Mouse (Mus musculus) lung, postnatal 0 days (tissue): Measurements from ENCODE around the gene Rnf38. TPM values are rescaled to one million over a fixed set of nuclear protein-coding genes. Genes with fewer than 3 reads are reported as not detected.

Source experiments
- ATAC-seq: fragments of 200-750 bp; cut with Nextera tagmentation; 2 replicates; pipeline ENCODE4 v1.8.0; 2017; ENCODE audit warnings: moderate library complexity
- DNase-seq: peaks from one replicate; pipeline ENCODE4 v3.0.0-alpha.2; 2016; ENCODE audit warnings: low spot score
- H3K27ac ChIP-seq: fragments of 300-500 bp; sonication (generic); 2 replicates; pipeline ENCODE4 v1.5.1; 2014; ENCODE audit warnings: antibody characterized with exemption, mild to moderate bottlenecking, low read length, mixed read lengths
- H3K27me3 ChIP-seq: fragments of 300-500 bp; sonication (generic); replicated peaks from 2 replicates; pipeline ENCODE4 v1.6.1; 2014; ENCODE audit warnings: low read length, mixed read lengths; ENCODE audit not compliant: insufficient read depth
- H3K36me3 ChIP-seq: fragments of 300-500 bp; sonication (generic); 2 replicates; pipeline ENCODE4 v1.6.1; 2014; ENCODE audit warnings: low read length, mixed read lengths; ENCODE audit not compliant: insufficient read depth
- H3K4me1 ChIP-seq: fragments of 300-500 bp; sonication (generic); 2 replicates; pipeline ENCODE4 v1.6.1; 2014; ENCODE audit warnings: antibody characterized with exemption, low read depth, low read length, mixed read lengths; ENCODE audit not compliant: insufficient read depth
- H3K4me2 ChIP-seq: fragments of 300-500 bp; sonication (generic); replicated peaks from 2 replicates; pipeline ENCODE4 v1.6.1; 2014; ENCODE audit warnings: low read depth, mild to moderate bottlenecking, low read length, moderate library complexity, mixed read lengths
- H3K4me3 ChIP-seq: fragments of 300-500 bp; sonication (generic); 2 replicates; pipeline ENCODE4 v1.5.1; 2014; ENCODE audit warnings: low read depth, low read length
- H3K9ac ChIP-seq: fragments of 300-500 bp; sonication (generic); replicated peaks from 2 replicates; pipeline ENCODE4 v1.6.1; 2014; ENCODE audit warnings: low read depth, mild to moderate bottlenecking
- H3K9me3 ChIP-seq: fragments of 300-500 bp; sonication (generic); 2 replicates; pipeline ENCODE4 v1.6.1; 2016; ENCODE audit warnings: low read length, mixed read lengths
- CTCF ChIP-seq: IDR thresholded peaks from 2 replicates; pipeline ENCODE4 v1.5.1; 2016; ENCODE audit warnings: antibody characterized with exemption, mild to moderate bottlenecking
- EP300 ChIP-seq: IDR thresholded peaks from 2 replicates; pipeline ENCODE4 v1.6.1; 2016; ENCODE audit warnings: antibody characterized with exemption, mild to moderate bottlenecking, control low read depth
- WGBS: fragments of 180-500 bp; shearing (Covaris S2); extraction: QIAGEN DNeasy Blood & Tissue Kit; methylation state at CpG from one replicate; pipeline ENCODE4 v1.1.7; 2014; 5-methylcytosine and 5-hydroxymethylcytosine counted together
- polyA plus RNA-seq: library from polyadenylated mRNA; unstranded; fragments of >200 nt; fragmentation: Nextera tagmentation; extraction: Ambion mirVana; gene quantifications from 2 replicates; pipeline ENCODE4 v1.2.1, GENCODE M21; 2015

Gene Rnf38
- polyA plus RNA-seq, 1 experiment from 2014 or later, result 12.1 TPM

DNA sequence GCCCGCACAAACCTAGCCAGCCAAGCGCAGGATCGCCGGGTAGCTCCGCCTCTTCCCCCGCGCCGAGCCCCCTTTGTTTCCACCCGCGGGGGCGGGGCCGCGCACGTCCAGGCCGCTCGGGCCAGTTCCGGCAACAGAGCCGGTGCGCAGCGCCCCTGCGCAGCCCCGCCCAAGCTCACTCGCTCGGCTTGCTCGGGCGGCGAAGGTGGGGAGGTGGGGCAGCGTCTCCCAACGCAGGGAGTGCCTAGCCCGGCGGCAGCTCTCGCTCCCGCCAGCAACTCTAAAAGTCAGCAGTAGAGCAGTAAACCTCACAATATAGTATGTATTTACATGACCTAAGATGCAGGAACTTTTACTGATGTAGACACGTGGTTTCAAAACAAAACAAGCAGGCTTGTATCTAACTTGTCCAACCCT, 65.3 kb downstream of the Rnf38 start:
- TF ChIP-seq EP300 (no peak), CTCF (no peak)
- H3K9me3 ChIP-seq, result no peaks in the 10 kb centered on the region
- peaks cover 8% of the 10 kb centered on the region for H3K4me1 ChIP-seq
- no peaks in the 10 kb centered on the region for H3K36me3 ChIP-seq
- peak; percentile 90 for ATAC-seq
- no peaks in the 10 kb centered on the region for H3K27me3 ChIP-seq
- peak overlapping the region; percentile 67 for H3K4me2 ChIP-seq
- peak overlapping the region; percentile 44 for H3K4me3 ChIP-seq
- WGBS, result 0% methylated on average over 17 of the region's 34 CpGs
- H3K27ac ChIP-seq, result peak overlapping the region; percentile 48
- peak; percentile 98 for DNase-seq
- H3K9ac ChIP-seq, result no peak overlapping the region

DNA sequence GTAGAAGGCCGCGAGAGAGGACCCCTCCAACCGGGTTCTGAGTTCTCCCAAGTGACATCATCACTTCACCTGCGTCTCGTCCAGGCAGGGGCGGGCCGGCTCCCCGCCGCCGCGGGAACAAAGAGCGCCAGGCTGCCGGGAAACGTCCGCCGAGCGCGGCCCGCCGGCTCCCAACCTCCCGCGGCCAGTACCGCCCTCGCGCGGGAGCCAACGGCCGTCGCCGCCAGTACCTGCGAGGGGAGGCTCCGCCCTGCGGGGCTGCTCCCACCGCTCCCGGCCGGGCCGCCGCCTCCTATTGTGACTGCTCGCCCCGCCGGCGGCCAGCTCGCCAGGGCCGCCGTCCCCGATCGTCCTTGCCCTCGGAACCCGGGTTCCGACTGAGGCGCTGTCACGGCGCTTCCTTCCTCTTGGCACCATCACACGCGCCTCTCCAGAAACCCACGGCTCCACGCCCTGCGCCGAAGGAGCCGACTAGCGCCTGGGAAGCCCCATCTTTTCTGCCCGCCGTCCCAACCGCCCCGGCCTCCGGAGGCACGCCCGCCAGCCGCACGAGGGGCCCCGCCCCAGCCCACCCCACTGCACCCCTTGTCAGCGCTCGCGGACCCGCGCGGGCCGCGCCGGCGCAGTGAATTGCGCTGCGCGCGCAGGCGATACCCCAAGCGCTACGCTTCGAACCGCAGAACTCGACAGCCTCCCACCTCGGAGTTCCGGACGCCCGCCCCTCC, 66.0 kb downstream of the Rnf38 start:
- TF ChIP-seq EP300, result no peak
- TF ChIP-seq CTCF, result peak; percentile 45; the same call in 1 of the 2 replicates
- H3K27ac ChIP-seq, result peak overlapping the region; percentile 97
- peak; percentile 90 for ATAC-seq
- no peaks in the 10 kb centered on the region for H3K9me3 ChIP-seq
- H3K4me2 ChIP-seq, result peak overlapping the region; percentile 79
- 2% methylated on average over 45 of the region's 95 CpGs for WGBS
- DNase-seq, result peak; percentile 90
- H3K27me3 ChIP-seq, result no peaks in the 10 kb centered on the region
- peak overlapping the region; percentile 79 for H3K4me3 ChIP-seq
- H3K9ac ChIP-seq, result peak overlapping the region; percentile 71
- H3K4me1 ChIP-seq, result peaks cover 8% of the 10 kb centered on the region
- H3K36me3 ChIP-seq, result no peaks in the 10 kb centered on the region

DNA sequence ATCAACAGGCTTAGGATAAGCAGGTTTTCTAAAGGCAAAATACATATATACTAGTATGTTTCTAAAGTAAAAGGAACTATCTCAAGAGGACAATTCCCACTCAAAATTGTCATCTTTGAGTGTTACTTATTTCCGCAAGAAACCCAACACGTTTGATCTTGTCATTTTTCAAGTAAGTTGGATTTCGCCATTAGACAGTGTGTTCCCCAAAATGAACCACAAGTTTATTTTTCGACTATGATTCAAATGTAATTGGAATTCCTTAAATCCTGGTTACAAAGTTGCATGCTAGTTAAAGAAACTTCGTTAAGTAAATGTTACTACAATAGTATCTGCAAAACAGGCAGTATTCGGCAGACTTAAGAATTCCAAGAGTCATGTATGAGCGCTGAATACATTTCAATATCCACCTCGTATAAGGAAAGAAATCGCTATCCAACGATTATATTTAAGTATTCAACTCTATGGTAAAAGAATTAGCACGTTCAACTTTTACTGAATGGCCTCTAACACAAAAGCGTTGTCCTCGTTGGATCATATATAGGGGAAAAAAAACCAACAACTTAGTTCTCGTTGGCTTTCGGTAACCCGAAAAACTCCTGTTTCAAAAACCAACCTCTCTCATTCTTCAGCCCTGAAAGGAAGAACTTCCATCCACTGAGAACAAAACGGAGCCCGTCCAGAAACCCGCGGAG, 66.7 kb downstream of the Rnf38 start:
- no peaks in the 10 kb centered on the region for H3K36me3 ChIP-seq
- H3K9ac ChIP-seq, result peak overlapping the region; percentile 71
- peak overlapping the region; percentile 79 for H3K4me2 ChIP-seq
- peak overlapping the region; percentile 79 for H3K4me3 ChIP-seq
- ATAC-seq (no peak), DNase-seq (peak; percentile 40)
- no peak for TF ChIP-seq CTCF
- TF ChIP-seq EP300, result no peak
- peaks cover 8% of the 10 kb centered on the region for H3K4me1 ChIP-seq
- 1% methylated on average over 20 of the region's 20 CpGs for WGBS
- no peaks in the 10 kb centered on the region for H3K9me3 ChIP-seq
- H3K27me3 ChIP-seq, result no peaks in the 10 kb centered on the region
- peak overlapping the region; percentile 97 for H3K27ac ChIP-seq

DNA sequence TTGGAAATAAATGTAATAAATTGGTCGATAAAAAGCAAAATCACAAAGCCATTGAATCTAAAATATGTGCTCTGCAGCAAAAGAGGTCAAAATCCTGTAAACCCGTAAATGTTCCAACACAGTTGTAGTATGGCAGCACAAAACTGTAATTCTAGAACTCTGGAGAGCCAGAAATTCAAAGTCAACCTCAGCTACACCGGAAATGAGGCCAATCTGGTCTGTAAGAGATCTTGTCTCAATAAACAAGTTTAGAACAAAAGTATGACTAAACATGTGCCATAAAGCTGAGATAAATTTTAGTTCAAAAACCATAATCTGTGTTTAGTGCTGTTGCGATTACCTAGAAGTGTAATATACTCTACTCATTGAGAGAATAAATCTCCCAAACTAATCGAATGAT, 69.0 kb downstream of the Rnf38 start:
- Histone ChIP-seq H3K36me3 (no peaks in the 10 kb centered on the region), H3K27ac (no peak overlapping the region), H3K9ac (no peak overlapping the region), H3K4me2 (no peak overlapping the region), H3K4me3 (no peak overlapping the region), H3K9me3 (no peaks in the 10 kb centered on the region), H3K27me3 (no peaks in the 10 kb centered on the region), H3K4me1 (peaks cover 8% of the 10 kb centered on the region)
- ATAC-seq (no peak), DNase-seq (no peak)
- 67% methylated on average over 5 of the region's 5 CpGs for WGBS
- no peak for TF ChIP-seq CTCF
- no peak for TF ChIP-seq EP300

DNA sequence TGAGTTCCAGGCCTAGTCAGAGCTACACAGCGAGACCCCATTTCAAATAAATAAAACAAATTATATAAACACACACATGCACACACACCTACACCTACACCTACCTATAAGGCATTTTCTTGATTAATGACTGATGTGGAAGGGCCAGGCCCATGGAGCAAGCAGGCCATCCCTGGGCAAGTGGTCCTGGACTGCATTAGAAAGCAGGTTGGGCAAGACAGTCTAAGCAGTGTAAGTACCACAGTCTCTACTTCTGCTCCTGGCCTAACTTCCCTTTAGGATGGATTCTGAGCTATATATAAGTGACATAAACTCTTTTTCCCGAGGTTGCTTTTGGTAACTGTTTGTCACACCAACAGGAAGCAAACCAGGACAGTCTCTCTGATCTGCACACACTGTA, 70.6 kb downstream of the Rnf38 start:
- peaks cover 8% of the 10 kb centered on the region for H3K4me1 ChIP-seq
- no peaks in the 10 kb centered on the region for H3K9me3 ChIP-seq
- no peaks in the 10 kb centered on the region for H3K27me3 ChIP-seq
- no peak overlapping the region for H3K9ac ChIP-seq
- WGBS, result 56% methylated on average over 2 of the region's 2 CpGs
- TF ChIP-seq CTCF (no peak), EP300 (no peak)
- H3K4me3 ChIP-seq, result no peak overlapping the region
- ATAC-seq (no peak), DNase-seq (no peak)
- no peak overlapping the region for H3K4me2 ChIP-seq
- H3K27ac ChIP-seq, result no peak overlapping the region
- no peaks in the 10 kb centered on the region for H3K36me3 ChIP-seq

DNA sequence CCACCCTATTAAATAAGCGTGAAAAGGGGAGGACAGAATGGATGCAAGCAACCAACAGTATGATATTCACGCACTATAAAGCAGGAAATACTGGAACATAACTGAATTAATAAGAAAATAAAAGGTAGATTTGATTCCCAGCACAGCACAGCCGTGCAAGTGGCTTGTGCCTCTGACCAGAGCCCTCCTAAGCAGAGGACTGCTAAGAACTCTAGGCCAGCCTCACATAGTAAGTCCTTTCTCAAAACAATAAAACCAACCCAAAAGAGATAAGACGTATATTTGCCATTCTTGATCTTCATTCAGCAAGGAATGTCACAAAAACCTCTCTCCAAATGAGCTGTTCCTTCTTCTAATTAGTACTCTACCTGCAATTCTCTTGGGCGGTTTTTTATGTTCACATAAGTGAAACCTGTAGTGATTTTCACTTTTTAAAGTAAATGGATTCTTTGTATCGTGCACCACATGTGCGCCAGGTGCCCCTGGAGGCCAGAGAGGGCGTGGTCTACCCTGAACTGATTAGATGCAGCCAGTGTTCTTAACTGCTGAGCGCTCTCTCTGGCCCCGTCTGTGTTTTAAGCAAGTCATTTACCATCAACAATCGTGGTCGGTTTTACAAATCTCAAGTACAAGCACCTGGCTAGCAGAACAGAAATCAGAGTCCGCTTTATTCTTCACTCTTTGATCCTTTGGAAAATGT, 72.4 kb downstream of the Rnf38 start:
- no peak overlapping the region for H3K4me3 ChIP-seq
- no peaks in the 10 kb centered on the region for H3K36me3 ChIP-seq
- peaks cover 5% of the 10 kb centered on the region for H3K4me1 ChIP-seq
- TF ChIP-seq CTCF (no peak), EP300 (no peak)
- no peaks in the 10 kb centered on the region for H3K27me3 ChIP-seq
- ATAC-seq (no peak), DNase-seq (no peak)
- H3K9me3 ChIP-seq, result no peaks in the 10 kb centered on the region
- H3K9ac ChIP-seq, result no peak overlapping the region
- WGBS, result 55% methylated on average over 13 of the region's 13 CpGs
- H3K4me2 ChIP-seq, result no peak overlapping the region
- H3K27ac ChIP-seq, result no peak overlapping the region
